Mouse (Mus musculus): Measurements from ENCODE around the gene Tmem247. TPM values are rescaled to one million over a fixed set of nuclear protein-coding genes. Genes with fewer than 3 reads are reported as not detected.
A peak's percentile ranks its signal among the peaks of the same experiment; 100 is the strongest.

The Tmem247 gene
- polyA plus RNA-seq, 1 experiment: not detected

DNA sequence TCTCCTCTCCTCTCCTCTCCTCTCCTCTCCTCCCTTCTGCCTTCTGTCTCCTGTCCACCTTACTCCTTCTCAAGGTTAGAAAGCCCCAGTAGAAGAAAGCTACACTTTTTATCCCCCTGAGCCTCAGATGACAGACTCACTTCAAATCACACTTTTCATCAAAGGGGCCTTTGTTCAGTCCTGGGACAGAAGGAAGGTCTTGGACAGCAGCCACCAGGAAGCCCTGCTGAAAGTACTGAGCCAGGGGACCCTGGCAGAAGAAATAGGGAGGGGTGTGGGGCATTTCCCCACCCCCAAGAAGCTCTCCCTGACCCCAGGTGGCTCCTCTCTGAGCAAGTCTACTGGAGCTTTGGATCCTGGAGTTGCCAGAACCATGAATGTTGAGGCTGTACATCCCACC, 12.8 kb downstream of the Tmem247 start:
- Histone ChIP-seq H3K4me1 (ENCODE audit: control insufficient read depth, insufficient read depth, insufficient read length, low read length) (peaks cover 5% of the 10 kb centered on the region), H3K27ac (ENCODE audit: insufficient read depth, low read depth, low read length) (no peak overlapping the region)

DNA sequence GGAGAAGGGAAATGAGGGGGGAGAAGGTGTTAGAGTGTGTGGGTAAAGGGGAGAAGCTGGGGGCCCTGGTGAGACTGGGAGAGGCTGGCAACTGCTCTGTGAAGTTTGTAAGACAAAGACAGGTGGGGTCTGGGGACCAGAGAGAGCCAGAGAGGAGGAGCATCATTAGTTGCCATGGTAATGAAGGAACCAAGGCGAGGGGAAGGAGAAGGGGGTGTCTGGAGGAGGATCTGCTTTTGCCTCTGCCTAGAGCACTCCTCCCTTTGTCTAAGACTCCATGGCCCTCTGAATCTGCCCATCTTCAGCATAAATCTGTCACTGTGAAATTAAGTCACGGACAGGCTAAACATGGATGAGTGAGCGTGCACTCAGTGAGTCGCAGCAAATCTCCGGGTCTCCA, 15.7 kb downstream of the Tmem247 start:
- WGBS: 79% methylated on average over 5 of the region's 5 CpGs

More for the DNA sequence above, 12.8 kb downstream of the Tmem247 start:
- no peaks in the 10 kb centered on the region for H3K27me3 ChIP-seq (ENCODE audit: control insufficient read depth, insufficient read depth, low read length)
- H3K4me3 ChIP-seq (ENCODE audit: low read depth, low read length): no peak overlapping the region
- no peak for TF ChIP-seq POLR2A (IDR thresholded peaks at IDR 0.05; ENCODE audit: low read depth, low read length)
- TF ChIP-seq CTCF (IDR thresholded peaks at IDR 0.05; ENCODE audit: extremely low read depth, insufficient read length, insufficient replicate concordance, low read depth, low read length): no peak
- no peaks in the 10 kb centered on the region for H3K36me3 ChIP-seq (ENCODE audit: control insufficient read depth, insufficient read depth, low read length)

DNA sequence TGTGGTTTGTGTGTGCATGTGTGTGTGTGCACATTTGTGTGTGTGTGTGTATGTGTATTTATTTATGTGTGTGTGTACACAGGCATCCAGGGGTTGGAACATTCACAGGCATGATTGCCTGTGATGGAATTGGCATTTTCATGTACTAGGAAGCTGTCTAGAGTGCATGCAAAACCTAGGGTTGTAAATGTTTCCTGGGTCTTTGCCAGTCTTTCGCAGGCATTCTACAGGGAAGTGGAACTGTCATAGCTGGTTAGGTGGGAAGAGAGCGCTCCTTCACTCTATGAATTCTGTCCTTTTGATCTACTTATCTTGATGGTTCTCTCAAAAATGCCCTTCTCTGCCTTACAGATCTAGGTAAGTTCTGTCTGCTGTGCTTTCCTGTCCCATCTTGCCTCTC, 19.9 kb downstream of the Tmem247 start:
- Histone ChIP-seq H3K4me1 (ENCODE audit: control insufficient read depth, insufficient read depth, insufficient read length, low read length) (peaks cover 3% of the 10 kb centered on the region; the same call in 1 of the 2 replicates), H3K4me3 (ENCODE audit: low read depth, low read length) (no peak overlapping the region), H3K27me3 (ENCODE audit: control insufficient read depth, insufficient read depth, low read length) (no peaks in the 10 kb centered on the region), H3K36me3 (ENCODE audit: control insufficient read depth, insufficient read depth, low read length) (no peaks in the 10 kb centered on the region), H3K27ac (ENCODE audit: insufficient read depth, low read depth, low read length) (no peak overlapping the region)
- TF ChIP-seq CTCF (IDR thresholded peaks at IDR 0.05; ENCODE audit: extremely low read depth, insufficient read length, insufficient replicate concordance, low read depth, low read length) (no peak), POLR2A (IDR thresholded peaks at IDR 0.05; ENCODE audit: low read depth, low read length) (no peak)
- WGBS: 18% methylated on average over 2 of the region's 2 CpGs

More for the DNA sequence above, 15.7 kb downstream of the Tmem247 start:
- H3K36me3 ChIP-seq (ENCODE audit: control insufficient read depth, insufficient read depth, low read length): no peaks in the 10 kb centered on the region
- TF ChIP-seq POLR2A (IDR thresholded peaks at IDR 0.05; ENCODE audit: low read depth, low read length) (no peak), CTCF (IDR thresholded peaks at IDR 0.05; ENCODE audit: extremely low read depth, insufficient read length, insufficient replicate concordance, low read depth, low read length) (no peak)
- no peak overlapping the region for H3K4me3 ChIP-seq (ENCODE audit: low read depth, low read length)
- peaks cover 8% of the 10 kb centered on the region for H3K4me1 ChIP-seq (ENCODE audit: control insufficient read depth, insufficient read depth, insufficient read length, low read length)
- no peaks in the 10 kb centered on the region for H3K27me3 ChIP-seq (ENCODE audit: control insufficient read depth, insufficient read depth, low read length)
- no peak overlapping the region for H3K27ac ChIP-seq (ENCODE audit: insufficient read depth, low read depth, low read length)

DNA sequence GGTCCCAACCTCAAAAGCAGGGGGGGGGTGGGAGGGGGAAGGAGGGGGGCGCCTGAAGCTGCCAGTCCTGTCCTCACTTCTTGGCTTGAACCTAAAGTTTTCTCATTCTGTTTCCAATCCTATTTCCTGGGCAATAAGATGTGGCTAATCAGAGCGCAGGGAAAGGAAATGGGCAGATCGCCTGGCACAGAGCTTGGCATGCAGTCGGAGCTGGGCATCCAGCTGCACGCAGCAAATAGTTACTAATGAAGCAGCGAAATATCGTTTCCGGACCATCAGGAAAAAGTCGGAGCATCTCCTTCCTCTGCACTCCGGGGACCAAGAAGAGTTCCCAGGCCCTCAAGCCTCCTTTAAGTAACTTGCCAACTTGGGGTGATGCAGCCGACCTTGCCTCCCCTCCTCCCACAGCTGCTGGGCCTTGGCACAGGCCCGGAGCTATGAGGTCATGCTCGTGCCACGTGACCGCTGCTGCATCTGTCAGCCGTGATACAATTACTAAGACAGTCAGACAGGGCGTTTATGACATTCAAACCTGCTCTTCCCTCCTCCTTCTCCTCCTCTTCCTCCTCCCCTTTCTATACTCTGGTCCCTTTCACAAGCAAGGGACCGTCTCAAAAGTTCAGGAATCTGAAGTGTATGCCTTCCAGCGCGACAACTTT, 20.5 kb downstream of the Tmem247 start:
- Histone ChIP-seq H3K4me3 (ENCODE audit: low read depth, low read length) (peak overlapping the region; percentile 50), H3K4me1 (ENCODE audit: control insufficient read depth, insufficient read depth, insufficient read length, low read length) (peaks cover 3% of the 10 kb centered on the region; the same call in 1 of the 2 replicates), H3K27me3 (ENCODE audit: control insufficient read depth, insufficient read depth, low read length) (no peaks in the 10 kb centered on the region), H3K36me3 (ENCODE audit: control insufficient read depth, insufficient read depth, low read length) (no peaks in the 10 kb centered on the region), H3K27ac (ENCODE audit: insufficient read depth, low read depth, low read length) (0 out of 2 replicates have a peak overlapping the region, but pooled peaks have one; percentile 4)
- 3% methylated on average over 20 of the region's 20 CpGs for WGBS
- TF ChIP-seq POLR2A (IDR thresholded peaks at IDR 0.05; ENCODE audit: low read depth, low read length) (no peak), CTCF (IDR thresholded peaks at IDR 0.05; ENCODE audit: extremely low read depth, insufficient read length, insufficient replicate concordance, low read depth, low read length) (no peak)

DNA sequence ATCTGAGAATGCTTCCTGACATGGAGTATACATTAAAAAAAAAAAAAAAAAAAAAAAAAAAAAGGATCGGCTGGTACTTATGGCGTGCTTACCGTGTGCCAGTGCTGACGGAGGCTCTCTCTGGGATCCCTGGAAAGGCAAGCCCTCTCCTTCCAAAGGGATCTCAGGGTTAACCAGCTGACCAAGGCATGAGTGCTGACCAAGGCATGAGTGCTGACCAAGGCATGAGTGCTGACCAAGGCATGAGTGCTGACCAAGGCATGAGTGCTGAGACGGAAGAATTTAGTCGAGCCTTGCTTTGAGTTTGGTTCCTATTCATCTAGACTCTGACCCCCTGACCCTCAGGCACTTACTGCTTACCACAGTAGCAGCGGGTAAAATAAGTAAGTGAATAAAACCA, 21.5 kb downstream of the Tmem247 start:
- no peaks in the 10 kb centered on the region for H3K36me3 ChIP-seq (ENCODE audit: control insufficient read depth, insufficient read depth, low read length)
- no peak overlapping the region for H3K4me3 ChIP-seq (ENCODE audit: low read depth, low read length)
- TF ChIP-seq CTCF (IDR thresholded peaks at IDR 0.05; ENCODE audit: extremely low read depth, insufficient read length, insufficient replicate concordance, low read depth, low read length) (no peak), POLR2A (IDR thresholded peaks at IDR 0.05; ENCODE audit: low read depth, low read length) (no peak)
- H3K27me3 ChIP-seq (ENCODE audit: control insufficient read depth, insufficient read depth, low read length): no peaks in the 10 kb centered on the region
- WGBS: 83% methylated on average over 7 of the region's 7 CpGs
- no peak overlapping the region for H3K27ac ChIP-seq (ENCODE audit: insufficient read depth, low read depth, low read length)
- H3K4me1 ChIP-seq (ENCODE audit: control insufficient read depth, insufficient read depth, insufficient read length, low read length): peaks cover 3% of the 10 kb centered on the region; the same call in 1 of the 2 replicates

DNA sequence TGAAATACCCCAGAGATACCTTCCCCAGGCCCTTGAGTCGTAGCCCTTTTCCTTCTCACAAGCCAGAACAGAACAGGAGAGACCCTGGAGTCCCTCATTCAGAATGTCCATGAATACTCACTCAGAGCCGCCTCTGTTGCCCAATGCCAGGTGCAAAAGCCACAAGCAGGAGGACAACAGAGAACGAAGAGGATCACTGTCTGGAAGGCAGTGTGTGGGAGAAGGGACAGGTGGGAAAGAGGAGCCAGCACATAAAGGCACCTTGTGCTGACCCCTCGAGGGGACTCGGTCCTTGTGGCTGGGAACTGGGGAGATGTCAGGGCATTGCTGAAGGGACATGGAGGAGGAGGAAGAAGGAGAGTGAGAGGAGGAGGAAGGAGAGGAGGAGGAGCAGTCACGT, 25.0 kb downstream of the Tmem247 start:
- H3K36me3 ChIP-seq (ENCODE audit: control insufficient read depth, insufficient read depth, low read length): no peaks in the 10 kb centered on the region
- H3K27ac ChIP-seq (ENCODE audit: insufficient read depth, low read depth, low read length): no peak overlapping the region
- peaks cover 2% of the 10 kb centered on the region; the same call in 1 of the 2 replicates for H3K4me1 ChIP-seq (ENCODE audit: control insufficient read depth, insufficient read depth, insufficient read length, low read length)
- TF ChIP-seq CTCF (IDR thresholded peaks at IDR 0.05; ENCODE audit: extremely low read depth, insufficient read length, insufficient replicate concordance, low read depth, low read length) (no peak), POLR2A (IDR thresholded peaks at IDR 0.05; ENCODE audit: low read depth, low read length) (no peak)
- no peak overlapping the region for H3K4me3 ChIP-seq (ENCODE audit: low read depth, low read length)
- 79% methylated on average over 6 of the region's 6 CpGs for WGBS
- H3K27me3 ChIP-seq (ENCODE audit: control insufficient read depth, insufficient read depth, low read length): no peaks in the 10 kb centered on the region

DNA sequence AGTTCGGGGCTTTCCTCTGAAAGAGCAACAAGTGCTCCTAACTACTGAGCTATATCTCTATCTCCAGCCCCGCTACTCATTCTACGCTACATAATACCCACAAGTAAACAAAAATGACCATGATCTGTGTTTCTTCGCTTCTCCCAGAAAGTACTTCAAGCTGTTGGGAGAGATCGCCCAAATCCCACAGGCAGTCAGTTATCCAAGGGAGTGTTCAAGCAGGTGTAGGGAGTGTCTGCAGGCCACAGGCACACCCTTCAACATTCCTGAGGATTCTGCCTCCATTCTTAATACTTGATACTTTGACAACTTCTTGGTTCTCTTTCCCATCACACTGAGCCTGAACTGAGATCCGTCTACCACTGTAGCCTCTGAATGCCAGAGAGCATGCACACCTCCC, 26.0 kb downstream of the Tmem247 start:
- Histone ChIP-seq H3K4me3 (ENCODE audit: low read depth, low read length) (no peak overlapping the region), H3K36me3 (ENCODE audit: control insufficient read depth, insufficient read depth, low read length) (no peaks in the 10 kb centered on the region), H3K27me3 (ENCODE audit: control insufficient read depth, insufficient read depth, low read length) (no peaks in the 10 kb centered on the region), H3K4me1 (ENCODE audit: control insufficient read depth, insufficient read depth, insufficient read length, low read length) (peaks cover 2% of the 10 kb centered on the region; the same call in 1 of the 2 replicates), H3K27ac (ENCODE audit: insufficient read depth, low read depth, low read length) (no peak overlapping the region)
- TF ChIP-seq CTCF (IDR thresholded peaks at IDR 0.05; ENCODE audit: extremely low read depth, insufficient read length, insufficient replicate concordance, low read depth, low read length): no peak
- TF ChIP-seq POLR2A (IDR thresholded peaks at IDR 0.05; ENCODE audit: low read depth, low read length): no peak
- WGBS: 74% methylated on average over 6 of the region's 6 CpGs

Data from small intestine, adult 2 months (tissue).